Mouse (Mus musculus): ENCODE measurements around the gene Cyld. TPM values are rescaled to one million over a fixed set of nuclear protein-coding genes. Genes with fewer than 3 reads are reported as not detected.

The Cyld gene
- polyA plus RNA-seq (2012; rRNA removed), result 3.1 and 3.2 TPM in 2 replicates

DNA sequence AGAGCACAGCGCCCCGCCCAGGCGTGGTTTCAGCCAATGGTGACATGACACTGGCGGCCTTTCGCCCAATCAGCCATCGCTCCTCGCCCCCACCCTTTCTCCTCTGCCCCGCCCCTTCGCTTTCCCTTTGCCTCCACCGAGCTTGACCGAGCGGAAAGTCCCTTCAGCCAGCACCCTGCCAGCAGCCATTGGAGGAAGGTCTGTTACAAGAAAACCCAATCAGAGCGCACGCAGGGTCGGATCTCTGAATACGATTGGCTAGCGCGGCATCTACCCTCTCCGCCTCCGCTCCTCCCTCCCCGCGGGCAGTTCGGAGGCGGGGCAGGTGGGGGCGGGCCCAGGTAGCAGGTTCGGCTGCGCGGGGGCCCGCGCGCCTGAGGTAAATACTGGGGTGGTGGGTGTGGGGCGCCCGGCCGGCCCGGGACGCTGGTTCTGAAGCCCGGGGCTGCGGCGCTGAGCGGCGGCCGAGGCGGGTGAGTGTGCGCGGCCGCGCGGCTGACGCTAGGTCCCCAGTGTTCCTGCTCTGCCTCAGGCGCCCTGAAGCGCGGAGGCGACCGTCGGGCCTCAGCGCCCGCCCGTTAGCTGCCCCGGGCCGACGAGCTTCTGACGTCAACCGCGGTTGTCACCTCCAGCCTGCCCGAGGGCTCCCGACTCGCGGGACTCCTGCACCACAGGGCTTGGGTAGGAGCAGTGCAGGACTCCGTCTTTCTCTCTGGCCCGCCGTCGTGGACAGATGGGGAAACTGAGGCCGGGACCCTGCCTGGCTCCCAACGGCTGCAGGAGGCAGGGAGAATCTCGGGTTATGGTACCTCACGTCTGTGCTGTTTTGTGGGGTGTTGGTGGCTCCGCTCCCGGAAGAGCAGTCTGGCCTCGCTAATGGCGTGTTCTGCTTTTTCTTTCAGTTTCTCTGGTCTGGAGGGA is at the start of gene Cyld:
Cyld (plus strand) TSS at position 308 of the 921 bp plus-strand sequence.

Other genes with a start within 250 kb of the Cyld start
- 1.8 and 2.3 TPM in 2 replicates for gene Nkd1, start 175.7 kb upstream of the Cyld start, polyA plus RNA-seq (2012; rRNA removed)
- 6.0 and 6.6 TPM in 2 replicates for gene Snx20, start 60.9 kb upstream of the Cyld start, polyA plus RNA-seq (2012; rRNA removed)
- 0.14 and 0.16 TPM in 2 replicates for gene Nod2, start 49.7 kb upstream of the Cyld start, polyA plus RNA-seq (2012; rRNA removed)

Data from liver, embryonic 18 days (tissue).